Mouse (Mus musculus) fibroblast of lung, adult 2 months (primary cell): ENCODE measurements around the gene Olfr33.

Experiments used
- DNase-seq: peaks from one replicate; pipeline ENCODE4 v3.0.0-alpha.2; 2011; ENCODE audit warnings: low read depth

The Olfr33 gene

DNA sequence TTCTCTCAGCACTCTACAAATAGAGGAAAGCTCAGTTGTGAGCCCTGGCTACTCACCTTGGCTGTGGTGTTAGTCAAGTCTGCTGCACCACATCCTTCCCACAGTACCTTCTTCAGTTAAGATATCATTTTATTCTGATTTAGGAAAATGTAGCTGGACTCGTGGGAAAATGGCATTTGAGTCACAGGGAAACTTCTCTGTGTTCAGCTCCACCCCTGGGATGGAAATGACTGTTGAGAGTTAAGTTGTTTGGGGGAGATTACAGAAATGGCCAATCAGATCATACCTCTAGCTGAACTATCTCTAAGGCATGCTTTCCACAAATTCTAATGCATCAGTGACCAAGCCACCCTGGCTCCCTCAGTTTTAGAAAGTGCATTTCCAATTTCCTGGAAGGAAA is at the start of gene Olfr33:
Gene Olfr33 (minus strand): TSS at position 101 of the 400 bp plus-strand sequence.
- no peak for DNase-seq

- no peak for DNase-seq
Observed at GRCm38 (mm10) chr7:102759266-102759665, 40.4 kb upstream of the Olfr33 start, which contains the start of the genes Olfr560 and Olfr78. Gene Olfr560, minus strand, starts transcription at chr7:102759366. Gene Olfr78, minus strand, starts transcription at chr7:102759471.

GRCm38 (mm10) chr7:102752086-102752485 is 33.2 kb upstream of the Olfr33 start:
- DNase-seq = no peak

- DNase-seq = no peak
Observed at GRCm38 (mm10) chr7:102737705-102738104, 18.8 kb upstream of the Olfr33 start.

- DNase-seq = no peak
Observed at GRCm38 (mm10) chr7:102733793-102734192, 14.9 kb upstream of the Olfr33 start.

DNA sequence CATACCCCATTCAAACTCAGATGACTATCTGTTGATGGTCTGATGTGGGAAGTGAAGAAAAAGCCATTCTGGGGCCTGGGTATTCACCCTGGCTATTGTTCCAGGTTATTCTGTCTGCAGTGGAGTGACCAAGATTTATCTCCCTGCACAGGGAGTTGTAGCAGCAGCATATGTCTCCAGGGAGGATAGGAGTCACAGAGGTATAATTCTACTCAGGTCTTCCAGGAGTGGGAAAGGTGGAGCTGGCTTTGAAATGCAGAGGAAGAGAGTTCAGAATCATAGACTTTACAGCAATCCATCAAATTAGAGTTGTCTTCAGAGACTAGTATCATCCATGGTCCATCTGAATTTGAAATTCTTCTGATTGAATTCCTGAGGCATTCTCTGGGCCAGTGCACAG is 8.5 kb upstream of the Olfr33 start, which contains the start of gene Olfr559:
Gene Olfr559 (minus strand): TSS at position 101 of the 400 bp plus-strand sequence.
- DNase-seq = no peak

DNA sequence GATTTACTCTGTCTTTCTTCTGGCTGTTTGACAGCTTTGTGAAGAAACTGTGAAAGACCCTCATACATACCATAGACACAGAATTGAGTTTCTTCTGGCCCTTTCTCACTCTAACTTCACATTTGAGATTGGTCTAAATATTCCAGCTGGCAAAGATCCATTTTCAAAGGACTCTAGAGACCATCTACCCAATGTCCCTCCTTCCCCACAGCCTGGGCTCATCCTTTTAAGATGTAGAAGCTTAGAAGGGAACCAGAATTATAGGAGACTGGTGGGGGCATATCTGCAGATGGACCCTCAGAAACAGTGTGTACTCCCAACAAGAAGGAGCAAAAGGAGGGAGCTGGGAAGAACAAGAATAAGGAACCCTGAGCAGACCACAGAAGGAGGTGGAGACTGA is 17.0 kb downstream of the Olfr33 start, which contains the start of gene Olfr558:
Gene Olfr558 (plus strand): TSS at position 301 of the 400 bp plus-strand sequence.
- no peak for DNase-seq

GRCm38 (mm10) chr7:102698461-102698860 is 20.4 kb downstream of the Olfr33 start:
- DNase-seq = no peak

DNA sequence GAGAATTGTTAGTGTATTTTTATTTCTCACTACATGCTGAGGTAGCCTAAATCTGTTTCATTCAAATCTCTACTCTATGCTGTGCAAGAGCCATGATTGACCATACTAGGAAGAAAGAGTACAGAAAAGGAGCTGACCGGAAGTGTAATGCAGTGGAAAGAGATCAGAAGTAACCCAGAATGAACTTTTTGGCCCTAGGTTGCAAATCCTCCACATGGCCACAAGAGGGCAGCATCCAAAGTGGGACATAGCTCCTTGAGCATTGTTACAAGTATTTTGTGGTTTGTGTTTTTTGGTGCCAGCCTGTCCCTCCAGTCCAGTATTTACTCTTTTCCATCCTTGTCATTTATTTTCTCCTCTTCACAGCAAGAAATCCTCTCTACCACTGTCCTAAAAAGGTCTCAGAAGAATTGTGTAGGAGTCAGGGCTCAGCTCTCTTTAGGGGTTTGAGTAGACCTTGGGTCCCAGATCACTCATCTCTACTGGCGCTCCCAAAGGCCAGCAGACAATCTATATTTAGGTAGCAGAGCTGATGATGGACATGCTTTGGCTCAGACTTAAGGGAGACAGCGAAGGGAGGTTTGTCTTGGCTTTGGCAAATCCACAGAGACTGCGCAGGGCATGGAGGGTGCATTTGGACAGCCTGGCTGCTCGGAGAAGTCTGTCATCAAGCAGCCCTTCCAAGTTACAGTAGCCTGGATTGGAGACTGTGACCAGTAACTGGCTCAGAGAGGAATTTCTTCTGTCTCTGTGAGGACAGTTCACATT is 23.3 kb downstream of the Olfr33 start, which contains the start of gene Olfr557:
Gene Olfr557 (plus strand): TSS at position 553 of the 768 bp plus-strand sequence.
- DNase-seq = peak; percentile 8

DNA sequence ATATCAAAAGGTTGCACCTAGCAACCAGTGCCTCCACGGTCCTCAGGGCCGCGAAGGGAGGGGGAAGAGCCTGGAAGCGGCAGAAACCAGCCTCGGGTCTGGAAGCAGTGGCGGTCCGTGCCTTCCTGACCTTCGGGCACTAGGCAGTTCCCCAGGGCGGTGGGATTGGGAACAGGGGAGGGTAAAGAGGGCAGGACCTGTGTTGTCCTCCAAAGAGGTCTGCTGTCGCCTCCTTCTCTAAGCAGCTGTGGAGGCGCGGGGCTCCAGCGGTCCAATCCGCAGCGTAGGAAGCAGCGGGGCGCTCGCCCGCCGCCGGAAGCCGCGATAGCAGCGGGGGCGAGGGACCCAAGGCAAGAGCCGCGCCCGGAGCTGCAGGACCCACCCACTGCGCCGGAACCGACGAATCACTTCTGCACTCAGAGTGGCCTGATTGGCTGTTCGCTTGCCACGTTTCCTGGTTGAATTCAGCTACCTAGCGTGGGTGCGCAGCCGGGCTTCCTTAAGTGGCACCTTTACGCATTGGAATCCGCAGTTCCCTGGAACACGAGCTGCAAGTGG is 31.8 kb downstream of the Olfr33 start, which contains the start of gene Trim68:
Gene Trim68 (minus strand): TSS at position 384 of the 558 bp plus-strand sequence.
- DNase-seq = peak; percentile 75

DNA sequence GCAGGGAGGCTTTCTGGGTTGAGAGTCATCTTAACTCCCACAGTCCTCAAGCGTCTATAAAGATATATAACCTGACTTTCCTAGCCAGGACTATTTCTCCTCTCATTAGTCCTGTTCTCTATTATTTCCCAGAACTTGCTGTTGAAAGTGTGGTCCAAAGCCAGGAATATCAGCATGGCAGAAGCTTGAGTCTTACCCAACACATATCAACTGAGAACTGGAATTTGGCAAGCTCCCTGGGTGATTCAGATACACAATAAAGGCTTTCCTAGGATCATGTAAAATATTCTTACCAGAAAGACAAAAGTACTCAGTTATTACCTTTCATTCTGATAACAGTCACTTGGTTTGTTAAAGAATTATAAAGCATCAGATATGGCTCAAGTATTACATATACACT is 37.0 kb downstream of the Olfr33 start:
- DNase-seq = peak; percentile 35

DNA sequence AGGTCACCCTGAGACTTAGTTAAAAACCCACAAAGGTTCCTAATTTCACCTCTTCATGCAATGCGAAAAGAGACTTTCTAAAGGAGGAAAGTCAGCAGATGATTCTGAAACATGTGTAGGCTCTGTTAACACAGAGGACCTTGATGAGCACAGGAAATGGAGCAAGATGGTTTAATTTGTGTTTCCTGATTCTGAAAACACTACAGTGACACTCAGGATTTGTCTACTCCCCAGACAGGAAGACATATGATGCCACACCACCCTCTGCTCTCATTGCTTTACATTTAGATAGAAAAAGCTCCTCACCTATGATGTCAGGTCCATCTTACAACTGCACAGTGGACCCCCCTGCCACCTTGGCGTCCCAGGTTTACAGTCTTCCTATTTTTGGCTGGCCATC is 42.6 kb downstream of the Olfr33 start:
- DNase-seq = no peak

DNA sequence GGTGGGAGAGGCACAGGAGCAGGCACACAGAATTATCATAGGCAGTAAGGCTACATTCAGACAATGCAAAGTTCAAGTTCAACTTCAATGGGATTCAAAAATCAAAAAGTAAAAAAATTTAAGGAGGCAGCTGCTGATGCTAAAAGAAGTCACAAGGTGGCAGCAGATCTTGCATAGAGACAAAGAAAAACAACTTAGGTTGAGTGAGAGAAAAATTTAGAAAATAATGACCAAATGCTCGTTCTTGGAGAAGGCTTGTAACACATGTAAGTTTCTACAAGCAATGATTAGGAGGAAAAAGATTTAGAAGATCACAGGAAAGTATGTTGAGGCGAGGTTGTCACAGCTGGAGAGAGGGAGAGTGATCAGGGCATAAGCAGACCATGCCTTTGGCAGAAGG is 53.5 kb downstream of the Olfr33 start:
- peak; percentile 7 for DNase-seq

DNA sequence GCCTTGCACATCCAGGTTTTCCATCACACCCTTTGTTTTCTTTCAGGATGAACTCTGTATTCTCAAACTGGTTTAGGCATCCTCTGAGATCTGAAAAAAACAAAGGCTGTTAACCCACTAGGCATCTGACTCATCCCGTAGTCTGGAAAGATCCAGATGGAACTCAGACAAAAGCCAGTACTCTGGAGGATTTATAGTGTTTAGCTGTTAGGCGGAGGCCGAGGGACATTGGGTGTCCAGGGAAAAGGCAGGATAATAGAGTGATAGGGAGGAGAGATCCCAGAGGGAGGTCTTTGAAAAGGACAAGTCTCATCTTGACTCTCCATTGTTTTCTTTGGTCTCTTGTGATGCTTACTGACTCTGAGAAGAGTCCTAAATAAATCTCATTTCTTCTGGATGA is 54.3 kb downstream of the Olfr33 start, which contains the start of gene Olfr556:
Gene Olfr556 (plus strand): TSS at position 301 of the 400 bp plus-strand sequence.
- DNase-seq = no peak
